Mouse (Mus musculus) natural killer cell, adult 2 months (primary cell): Measurements from ENCODE around the gene Ppfia2.

Source experiments
- DNase-seq, 2 experiments: peaks; one replicate each; pipeline ENCODE4 v3.0.0; 2022; ENCODE audit warnings: low spot score in 2 of 2

The Ppfia2 gene

DNA sequence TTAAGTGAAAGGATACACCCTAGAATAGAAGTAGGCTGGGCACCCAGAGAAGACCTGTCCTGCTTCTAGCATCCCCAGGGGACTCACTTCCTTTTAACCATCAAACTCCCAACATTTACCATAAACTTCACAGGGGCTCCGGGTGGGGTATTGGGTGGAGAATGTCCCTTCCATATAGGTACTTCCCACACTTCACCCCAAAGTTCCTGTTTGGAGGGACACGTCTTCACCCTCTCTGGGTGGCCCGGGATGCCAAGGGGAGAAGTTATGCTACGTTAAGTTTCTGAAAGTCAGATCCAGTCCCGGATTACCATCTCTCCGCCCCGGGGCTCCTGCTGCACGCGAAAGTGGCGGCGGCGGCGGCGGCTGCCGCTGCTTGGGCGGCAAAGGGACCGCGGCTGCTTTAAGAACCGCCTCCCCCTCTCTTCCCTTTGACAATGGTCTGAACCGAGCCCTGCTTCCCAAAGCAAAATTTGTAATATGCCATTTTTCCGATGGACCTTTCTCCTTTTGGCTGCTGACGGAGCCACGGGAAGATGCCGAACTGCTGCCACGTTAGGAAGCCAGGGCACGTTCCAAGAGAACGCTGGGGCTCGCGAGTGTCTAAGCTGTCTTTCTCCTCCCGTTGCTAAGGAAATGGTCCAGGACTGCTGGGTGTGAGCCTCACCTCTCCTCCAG, at the start of gene Ppfia2:
Gene Ppfia2 (plus strand): TSS at position 485 of the 678 bp plus-strand sequence.
- DNase-seq, result no peak

DNA sequence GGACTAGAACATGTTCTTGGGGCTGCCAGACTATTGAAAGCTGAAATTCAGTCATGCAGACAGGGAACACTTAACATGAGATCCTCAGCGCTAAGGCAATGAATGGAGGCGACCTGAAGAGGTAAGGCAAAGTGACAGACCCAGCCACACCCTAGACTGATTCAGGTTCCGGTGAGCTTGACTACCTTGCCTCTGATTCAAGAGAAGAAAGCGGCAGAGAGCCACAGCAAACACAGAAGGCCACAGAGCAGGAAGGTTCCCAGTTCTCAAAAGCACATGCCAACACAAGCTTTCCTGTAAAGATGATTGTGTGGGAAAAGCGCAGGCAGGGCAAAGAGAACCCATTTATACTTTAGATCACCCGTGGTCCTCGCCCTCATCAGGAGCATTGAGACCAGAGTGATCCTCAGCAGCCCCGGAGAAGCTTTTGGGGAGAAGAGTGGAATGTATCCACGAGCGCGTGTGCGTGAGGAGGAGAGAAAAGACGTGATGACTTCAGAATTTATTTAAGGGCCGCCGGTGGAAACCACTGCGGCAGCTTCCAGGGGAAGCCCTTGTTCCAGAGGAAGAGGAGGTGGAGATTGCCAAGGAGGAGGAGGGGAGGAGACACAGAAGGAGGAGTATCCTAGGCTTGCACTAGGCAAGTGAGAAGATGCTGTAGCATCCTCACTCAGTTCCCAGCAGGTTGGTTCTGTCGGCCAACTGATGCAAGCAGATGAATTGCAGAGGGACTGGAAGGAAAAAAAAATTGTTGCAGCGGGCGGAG, 1.0 kb upstream of the Ppfia2 start:
- DNase-seq, result no peak

DNA sequence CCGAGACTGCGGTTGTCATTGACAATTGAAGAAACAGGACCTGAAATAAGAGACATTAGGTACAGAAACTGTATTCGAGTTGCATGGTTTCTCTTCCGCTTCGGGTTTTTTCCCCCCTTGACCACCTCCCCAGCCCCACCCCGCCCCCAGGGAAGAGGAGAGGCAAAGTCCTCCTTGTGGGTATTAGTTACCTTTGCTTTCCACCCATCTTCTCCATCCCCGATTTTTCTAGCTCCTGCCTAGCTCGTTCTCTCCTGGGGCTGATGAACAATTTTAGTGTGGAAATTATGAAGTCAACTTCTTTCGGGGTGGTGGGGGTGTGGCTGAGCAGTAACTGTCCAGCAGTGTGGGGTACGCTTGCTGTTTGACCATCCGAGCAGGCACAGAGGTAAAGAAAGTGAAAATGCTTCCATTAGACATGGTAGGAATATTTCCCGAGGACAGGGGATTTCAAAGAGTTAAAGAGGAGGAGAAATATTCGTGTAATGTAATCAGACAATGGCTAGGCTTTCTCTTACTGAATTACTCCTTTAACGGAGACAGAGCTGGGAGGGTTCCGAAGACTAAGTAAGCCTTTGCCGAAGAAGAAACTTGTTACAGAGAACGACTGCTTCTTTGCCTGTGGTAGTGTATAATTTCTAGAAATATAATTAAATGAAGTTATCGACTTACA, 530 bp downstream of the Ppfia2 start:
- DNase-seq, result no peak

DNA sequence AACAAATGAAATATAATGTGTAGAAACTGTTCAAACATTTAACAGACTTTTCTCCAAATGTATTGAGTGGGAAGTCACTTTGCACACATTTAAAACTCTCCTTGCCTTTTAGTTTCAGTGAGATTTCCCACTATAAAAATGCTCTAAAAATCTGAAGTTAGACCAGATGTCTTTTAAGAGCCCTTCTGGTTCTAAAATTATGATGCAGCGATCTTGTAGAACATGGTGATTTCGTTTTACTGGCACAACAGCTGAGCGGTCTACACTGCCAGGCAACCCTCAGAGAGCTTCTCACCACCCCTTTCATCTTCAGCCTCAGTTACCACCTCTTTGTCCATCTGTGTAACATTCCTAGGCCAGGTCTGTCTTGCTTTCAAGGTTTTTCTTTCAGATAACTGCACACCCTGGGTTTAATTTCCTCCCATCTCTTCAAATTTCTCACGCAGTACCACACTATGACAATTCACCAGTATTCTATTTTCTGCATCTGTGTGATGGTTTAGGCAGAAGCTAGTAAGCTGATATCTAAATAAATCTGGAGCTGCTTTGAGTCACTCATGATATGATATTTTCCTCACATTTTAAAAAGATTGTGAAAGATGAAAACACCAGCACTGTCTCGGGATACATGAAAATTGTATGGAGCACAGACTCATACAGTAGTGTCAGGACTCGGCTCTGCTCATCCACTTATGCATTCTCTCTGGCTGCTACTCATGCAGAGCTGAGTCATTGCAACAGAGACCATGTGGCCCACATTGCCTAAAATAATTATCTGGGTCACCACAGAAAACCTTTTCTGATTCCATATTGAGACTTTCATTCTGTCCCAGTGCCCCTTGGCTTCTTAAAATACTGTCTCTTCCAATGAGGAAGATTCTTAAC, 39.4 kb downstream of the Ppfia2 start:
- DNase-seq, result no peak

DNA sequence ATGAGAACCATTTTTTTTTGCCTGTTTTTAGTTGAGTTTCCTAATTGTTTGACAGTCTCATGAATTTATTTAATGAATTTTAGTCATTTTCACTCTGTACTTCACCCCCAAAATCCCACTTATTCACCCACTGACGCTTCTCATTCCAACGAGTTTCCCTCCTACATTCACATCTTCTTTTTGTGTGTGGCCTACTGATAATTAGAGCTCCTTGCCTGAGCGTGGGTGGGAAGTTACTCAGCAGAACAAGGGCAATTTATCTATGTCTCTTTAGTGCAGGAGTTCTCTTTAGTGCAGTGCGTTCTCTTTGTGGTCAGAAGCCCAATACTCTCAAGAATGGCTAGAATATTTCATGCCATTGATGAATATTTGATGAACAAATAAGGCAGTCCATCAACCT, 95.9 kb downstream of the Ppfia2 start:
- no peak for DNase-seq

DNA sequence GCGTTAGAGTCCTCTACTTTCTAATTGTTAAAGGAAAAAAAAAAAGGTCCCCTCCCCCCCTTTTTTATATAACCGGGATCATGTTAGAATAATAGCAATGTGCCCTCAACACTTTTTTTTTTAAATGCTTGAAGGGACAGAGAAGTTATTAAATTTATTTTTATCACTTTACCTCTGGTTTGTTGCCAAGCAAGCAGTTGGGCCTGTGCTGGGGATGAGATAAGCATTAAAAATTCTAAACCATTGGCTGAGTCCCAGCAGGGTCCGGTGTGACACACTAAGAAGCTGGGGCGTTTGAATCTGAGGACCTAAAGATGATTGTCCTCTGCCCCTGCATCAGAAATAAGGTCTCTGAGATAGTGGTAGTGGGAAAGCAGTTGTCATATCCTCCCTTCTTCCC, 114.9 kb downstream of the Ppfia2 start:
- no peak for DNase-seq

DNA sequence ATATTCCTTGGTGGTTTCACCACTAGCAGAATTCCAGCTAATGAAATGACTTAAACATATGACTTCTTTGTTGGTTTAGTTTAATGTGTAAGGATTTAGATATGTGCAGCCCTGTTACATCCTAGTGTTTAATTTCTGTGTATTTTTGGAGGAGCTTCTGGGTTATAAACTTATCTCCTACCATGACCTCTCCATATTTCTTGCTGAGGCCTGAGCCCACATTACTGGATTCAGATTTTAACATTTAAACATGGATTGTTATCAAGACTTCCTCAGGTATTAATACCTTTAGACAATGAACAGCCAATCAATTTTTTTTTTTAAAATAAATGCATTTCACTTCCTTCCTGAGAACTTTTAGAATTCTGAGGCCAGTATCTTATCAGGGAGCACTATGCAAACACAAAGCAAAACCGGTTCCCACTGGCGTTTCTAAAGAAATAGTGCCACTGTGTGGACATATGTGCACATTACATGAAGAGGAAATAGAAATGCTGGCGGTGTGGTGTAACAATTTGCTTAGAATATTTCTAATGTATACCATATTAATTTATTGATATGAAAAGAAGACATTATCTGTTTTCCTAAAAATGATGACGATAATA, 115.4 kb downstream of the Ppfia2 start:
- no peak for DNase-seq

DNA sequence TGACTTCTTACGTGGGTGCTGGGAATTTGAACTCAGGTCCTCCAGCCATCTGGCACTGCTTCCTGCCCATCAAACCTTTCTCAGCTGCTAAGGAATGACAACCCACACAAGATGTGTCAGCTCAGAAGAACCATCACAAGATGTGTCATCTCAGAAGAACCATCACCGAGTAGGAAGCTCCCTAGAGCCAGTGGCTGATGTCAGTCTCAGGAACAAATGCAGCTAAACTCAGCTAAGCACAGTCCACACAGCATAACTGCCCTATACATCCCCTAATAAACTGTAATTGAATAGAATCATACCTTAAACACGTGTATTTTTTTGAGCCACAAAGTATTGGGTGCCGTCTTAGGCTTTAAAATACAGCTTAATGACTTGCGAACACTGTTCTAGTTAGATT, 117.7 kb downstream of the Ppfia2 start:
- no peak for DNase-seq

DNA sequence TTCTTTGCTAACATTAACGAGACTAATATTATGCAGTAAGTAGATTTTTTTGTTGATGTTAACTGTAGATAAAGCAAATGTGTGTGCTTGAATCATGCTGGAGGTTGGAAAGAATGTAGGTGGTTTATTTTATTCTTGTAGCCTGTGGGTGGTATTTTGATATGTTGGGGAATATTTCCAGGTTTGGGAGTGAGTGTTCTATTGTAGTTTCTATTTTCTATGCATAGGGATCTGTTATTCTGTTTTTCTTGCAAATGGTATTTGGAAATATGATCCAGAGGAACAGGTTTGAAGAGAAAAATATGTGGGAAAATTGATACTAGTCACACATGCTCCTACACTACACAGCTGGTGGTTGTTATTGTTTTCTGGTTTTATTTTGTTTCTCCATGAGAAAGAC, 120.8 kb downstream of the Ppfia2 start:
- DNase-seq, result no peak

DNA sequence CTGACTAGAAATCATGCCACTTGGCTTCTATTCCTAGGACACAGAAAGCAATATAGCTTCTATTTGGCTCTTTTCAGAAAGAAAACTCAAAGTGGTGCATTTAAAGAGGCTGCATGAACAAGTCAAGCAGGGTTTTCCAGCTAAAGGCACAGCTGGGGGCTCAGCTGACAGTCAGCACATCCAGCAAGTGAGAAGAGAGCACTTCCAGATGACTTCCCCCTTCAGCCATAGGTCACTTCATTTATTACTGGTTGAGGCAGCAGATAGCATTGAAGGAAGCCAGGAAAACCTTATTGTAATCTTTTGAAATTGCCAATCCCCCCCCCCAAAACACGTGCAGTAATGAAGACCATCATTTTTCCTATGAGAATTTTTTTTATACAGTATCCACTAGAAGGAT, 126.8 kb downstream of the Ppfia2 start:
- no peak for DNase-seq

DNA sequence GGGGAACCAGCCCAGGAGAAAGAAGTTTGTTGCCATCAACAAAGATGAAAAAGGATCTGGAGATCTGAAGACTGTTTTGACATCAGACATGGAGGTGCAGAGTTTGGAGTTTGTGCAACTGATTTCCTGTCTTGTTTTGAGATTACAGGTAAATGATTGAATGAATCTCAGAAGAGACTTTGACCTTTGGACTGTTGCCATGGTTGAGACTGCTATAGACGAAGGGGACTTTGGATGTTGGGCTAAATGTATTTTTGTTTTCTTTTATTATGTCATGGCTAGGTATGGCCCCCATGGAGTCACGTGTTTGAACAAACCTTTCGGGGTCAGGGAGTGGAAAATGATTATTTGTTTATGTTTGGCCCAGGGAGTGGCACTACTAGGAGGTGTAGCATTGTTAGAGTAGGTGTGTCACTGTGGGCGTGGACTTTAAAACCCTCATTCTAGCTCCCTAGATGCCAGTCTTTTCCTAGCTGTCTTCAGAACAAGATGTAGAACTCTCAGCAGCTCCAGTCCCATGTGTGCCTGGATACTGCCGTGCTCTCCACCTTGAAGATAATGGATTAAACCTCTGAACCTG, 133.3 kb downstream of the Ppfia2 start:
- no peak for DNase-seq

DNA sequence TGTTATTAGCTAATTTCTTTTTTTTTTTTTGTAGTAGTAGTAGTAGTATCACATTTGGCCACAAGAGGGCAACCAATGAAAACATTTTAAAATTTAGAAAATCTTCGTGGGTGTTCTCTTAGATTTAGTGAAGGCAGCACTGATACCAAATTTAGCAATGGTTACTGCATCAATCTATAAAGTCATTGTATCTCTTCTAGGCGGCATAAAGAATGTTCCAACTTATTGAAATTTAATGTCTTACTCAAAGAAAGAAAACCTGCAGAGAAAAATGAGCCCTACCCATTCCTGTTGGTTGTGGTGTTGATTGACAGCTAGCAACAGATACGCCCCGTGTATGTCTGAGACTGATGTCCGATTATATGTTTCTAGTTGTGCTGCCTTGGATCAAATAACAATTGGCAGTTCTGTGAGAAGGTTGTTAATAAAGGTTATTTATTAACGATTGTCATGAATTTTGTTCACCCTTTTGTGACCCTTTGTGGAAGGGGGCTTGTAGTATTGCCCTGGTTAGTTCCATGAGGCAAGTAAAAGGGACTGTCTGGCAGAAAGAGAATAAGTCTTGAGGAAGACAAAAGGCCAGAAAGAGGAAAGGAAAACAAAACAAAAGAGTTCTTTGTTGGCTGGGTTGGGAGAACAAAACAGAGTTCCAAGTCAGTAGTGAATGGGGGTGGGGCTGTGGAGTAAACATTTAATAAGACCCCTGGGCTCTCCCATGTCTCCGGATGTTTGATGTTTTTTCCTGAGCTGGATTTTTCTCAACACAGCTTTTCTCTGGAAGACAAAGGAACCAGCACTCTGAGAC, 139.2 kb downstream of the Ppfia2 start:
- no peak for DNase-seq

DNA sequence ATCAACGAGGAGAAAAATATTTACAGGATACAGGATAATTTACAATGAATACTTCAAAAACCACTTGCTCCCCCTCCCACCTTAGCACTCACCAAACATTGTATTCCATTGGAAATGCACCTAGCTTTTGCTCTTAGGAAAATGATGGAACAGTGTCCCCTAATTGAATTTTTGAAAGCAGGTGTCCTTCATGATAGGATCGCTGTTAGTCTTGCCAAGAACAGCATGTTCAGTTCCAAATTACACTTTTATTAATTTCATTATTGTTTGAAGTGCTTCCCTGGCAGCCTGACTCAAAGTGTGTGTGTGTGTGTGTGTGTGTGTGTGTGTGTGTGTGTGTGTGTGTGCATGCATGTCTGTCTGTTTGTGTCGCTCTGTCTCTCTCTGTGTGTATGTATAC, 140.1 kb downstream of the Ppfia2 start:
- DNase-seq, result no peak

DNA sequence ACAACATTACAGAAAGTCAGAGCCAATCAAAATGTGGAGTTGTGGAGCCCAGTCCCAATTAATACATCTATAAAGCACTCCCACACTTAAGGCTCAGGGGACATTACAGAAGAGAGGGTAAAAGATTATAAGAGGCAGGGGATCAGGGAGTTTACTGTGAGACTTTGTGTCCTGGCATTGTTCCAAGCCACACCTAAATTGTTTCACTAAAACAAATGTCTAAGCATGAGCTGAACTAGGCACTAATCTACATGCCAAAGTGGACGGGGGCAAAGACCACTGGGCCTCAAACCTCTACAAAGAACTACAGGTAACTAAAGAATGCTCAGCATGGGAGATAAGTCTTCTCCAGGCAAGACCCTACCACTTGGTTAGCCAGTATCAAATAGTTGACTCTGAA, 148.1 kb downstream of the Ppfia2 start:
- DNase-seq, result no peak

DNA sequence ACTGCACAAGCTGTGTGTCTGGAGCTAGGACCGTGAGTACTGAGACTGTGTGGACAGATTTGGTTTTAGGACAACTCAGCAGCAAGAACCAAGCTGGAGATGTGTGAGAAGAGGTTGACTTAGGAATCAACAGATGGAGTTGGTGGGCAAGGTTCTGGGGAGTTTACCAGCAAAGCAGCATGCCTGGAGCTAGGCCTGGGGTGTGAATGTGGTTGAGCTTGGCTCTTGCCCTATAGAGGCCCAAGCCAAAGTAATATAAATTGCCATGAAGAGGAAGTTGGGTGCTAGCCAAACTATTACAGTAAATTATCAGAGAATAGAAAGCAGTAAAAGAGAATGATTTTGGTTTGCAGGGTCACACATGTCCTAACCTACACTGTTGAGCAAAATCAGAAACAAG, 150.8 kb downstream of the Ppfia2 start:
- no peak for DNase-seq

DNA sequence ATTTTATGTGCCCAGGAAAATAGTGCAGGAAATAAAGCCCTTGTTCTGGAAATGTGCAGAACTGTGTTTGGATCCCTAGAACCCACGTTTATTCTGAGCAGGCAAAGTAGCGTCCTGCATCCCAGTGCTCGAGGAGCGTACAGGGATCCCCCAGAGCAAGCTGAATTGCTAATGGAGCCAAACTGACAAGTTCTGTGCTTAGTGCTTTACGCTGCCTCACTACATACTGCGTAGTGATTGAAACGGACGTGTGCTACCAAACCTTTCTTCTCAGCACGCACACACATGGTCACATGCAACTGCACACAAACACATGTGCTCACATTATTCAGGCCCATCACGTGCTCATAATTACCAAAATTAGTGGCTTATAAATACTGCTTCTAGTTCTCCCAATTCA, 153.2 kb downstream of the Ppfia2 start:
- DNase-seq, result no peak

DNA sequence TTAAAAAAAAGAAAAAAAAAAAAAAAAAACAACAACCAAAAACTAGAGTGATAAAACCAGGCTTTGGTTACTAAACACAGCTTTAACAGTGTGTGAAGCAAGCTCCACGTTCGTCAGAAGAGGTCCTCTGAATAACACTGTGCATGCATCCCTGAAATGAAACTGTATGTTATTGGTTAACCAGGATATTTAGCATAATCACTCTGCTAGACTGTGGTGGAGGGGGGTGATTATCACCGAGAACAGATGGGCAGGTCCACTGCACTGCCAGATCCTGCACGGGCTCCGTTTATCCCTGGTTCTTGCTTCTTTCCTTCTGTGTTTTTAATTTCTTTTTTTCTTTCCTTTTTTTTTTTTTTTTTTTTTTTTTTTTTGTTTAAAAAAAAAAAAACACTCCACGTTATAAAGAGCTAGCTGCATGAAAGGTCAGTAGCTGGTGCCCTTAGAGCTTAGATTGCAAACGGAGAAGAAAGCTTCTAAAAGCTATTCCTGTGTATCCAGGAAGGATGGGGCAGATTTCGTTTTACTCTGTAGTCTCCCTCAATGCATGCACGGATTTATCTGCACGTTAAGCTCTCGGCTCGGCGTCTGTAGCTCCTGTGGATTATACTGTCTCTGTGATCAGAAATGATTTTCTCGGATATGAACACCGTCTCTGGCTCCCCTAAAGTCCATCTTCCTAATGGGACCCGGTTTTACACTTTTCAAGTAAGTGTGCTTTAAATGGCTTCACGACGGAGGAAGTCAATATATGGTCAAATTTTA, 162.2 kb downstream of the Ppfia2 start:
- DNase-seq, result no peak

DNA sequence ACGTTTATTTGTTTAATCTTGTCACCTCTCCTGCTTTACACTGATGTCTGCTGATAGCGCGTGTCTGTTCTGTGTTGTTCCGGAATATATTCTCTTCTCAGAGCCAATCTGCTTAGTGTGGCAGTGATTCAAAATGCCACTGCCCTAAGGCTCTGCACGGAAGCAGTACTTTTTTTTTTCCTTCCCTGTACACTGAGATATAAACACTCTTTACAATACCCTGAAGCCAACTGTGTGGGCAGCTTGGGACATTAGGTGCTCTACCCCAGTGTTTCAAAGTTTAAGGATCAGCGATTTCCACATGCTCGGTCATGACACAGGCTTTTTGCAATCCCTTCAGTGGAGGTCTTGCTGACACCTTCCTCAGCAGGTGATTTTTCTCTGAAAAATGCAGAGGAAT, 163.8 kb downstream of the Ppfia2 start:
- DNase-seq, result no peak

DNA sequence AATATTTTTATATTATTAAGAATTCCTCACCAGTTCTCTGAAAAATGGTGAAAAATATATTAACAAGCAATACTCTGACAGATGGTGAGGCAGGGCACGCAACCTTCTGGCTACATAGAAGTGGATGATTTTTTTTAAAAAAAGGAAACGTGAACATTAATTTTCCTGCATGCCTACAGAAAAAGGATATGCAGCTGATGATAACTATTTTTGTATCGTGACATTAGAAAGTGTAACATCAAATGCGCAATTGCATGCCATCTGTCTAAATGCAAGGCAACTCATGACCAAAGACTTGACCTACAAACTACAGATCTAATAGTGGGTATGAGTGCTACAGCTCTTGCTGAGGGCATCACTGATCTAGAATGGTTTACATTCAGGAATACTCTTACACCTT, 182.1 kb downstream of the Ppfia2 start:
- DNase-seq, result no peak

DNA sequence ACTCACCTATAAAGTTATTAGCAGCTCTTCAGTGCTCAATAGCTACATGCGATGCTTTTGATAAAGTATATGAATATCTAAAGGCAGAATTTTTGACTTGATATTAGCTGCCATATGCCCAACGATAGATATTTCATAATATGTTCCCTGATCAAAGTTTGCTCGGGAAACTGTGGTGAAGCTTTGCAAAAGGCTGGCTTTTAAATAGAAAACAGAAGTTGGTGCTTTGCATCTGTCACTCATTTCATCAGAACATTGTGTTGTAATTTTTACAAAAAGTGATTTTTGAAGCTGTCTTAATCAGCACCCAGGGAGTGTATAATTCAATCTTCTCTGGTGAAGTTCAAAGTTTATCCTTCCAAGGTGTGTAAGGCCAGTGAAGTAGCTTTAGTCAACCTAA, 195.1 kb downstream of the Ppfia2 start:
- DNase-seq, result no peak
